Mouse (Mus musculus) NIH3T3 (cell line): Measurements from ENCODE around the gene Pcsk4.

ENCODE experiments used
- DNase-seq: peaks from one replicate; pipeline ENCODE4 v3.0.0-alpha.2; 2012; ENCODE audit warnings: low read depth

Pcsk4 gene

DNA sequence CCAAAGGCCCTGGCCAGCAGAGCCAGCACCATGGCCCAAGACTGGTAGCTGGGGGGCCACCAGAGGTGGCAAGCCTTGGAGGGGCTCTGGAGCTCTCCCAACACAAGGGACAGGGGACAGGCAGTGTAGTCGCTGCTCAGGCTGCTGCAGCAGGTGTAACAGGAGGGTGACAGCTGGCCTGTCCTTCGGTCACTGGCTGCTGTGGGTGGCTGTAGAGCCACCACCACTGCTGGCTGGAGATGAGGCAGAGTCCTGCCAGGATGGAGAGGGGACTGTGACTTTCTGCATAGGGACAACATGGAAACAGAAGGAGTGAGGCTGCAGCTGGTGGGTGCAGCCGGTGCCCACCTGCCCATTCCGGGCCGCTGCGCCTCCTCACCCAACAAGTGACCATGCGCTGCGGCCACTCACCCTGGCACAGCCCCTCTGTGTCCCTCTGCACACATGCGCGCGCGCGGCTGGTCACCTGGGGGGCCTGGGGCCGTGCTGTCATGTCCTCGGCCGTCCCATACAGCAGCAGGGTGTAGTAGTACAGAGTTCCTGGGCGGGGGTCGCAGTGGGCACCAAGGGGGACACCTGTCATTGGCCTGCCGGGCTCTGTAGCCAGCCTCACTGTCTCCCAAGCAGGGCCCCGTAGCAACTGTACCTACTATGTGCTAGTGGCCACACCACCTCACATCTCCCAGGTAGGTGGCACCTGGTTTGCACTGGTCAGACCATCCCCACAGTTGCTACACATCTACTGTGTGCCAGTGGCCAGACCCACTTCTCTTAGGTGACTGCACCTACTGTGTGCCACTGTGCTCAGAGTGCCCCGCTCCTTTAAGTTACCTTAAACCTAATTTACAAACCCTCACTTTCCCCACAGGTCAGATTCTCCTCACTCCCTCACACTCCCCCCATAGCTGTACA lies 7.4 kb downstream of the Pcsk4 start:
- no peak for DNase-seq

DNA sequence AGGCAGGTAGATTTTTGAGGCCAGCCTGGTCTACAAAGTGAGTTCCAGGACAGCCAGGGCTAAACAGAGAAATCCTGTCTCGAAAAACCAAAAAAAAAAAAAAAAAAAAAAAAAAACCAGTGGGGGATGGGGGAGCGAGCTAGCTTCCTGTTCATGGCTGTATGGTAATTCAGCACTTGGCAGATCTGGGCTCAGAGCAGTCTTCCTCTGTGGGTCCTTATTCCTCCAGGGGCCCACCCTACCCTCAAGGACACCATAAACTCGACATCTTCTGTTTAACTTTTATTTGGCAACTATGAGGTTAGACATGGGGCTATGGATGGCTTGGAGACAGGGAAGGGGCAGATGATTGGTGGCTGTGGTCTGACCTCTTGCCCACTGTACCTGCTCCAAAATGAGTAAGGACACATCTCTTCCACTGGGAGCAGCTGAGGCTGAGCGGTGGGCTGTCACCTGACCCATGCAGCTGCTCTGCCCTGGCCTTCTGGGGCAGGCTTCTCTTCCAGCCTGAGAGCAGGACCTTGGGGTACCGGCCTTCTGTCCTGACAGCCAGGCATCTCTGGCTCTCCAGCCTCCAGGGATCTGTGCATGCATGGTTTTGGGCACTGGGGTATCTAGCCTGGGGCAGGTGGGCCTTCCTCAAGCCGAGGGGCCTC lies 8.2 kb downstream of the Pcsk4 start:
- DNase-seq, result no peak

GRCm38 (mm10) chr10:80320340-80320760 lies 8.9 kb downstream of the Pcsk4 start, which contains the start of gene 2310011J03Rik:
Gene 2310011J03Rik (minus strand): TSS chr10:80320537.
- DNase-seq, result peak; percentile 96

GRCm38 (mm10) chr10:80317011-80317410 lies 12.3 kb downstream of the Pcsk4 start:
- DNase-seq, result no peak

GRCm38 (mm10) chr10:80316359-80316781 lies 12.9 kb downstream of the Pcsk4 start:
- no peak for DNase-seq

DNA sequence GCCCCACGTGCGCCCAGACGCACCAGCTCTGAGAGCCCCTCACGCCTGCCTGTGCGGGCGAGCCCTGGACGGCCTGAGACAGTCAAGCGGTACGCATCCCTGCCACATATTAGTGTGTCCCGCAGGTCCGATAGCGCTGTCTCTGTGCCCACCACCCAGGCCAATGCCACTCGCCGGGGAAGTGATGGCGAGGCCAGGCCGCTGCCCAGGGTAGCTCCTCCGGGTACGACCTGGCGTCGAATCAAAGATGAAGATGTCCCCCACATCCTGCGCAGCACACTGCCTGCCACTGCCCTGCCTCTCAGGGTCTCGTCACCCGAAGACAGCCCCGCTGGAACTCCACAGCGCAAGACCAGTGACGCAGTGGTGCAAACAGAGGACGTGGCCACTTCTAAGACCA lies 14.0 kb downstream of the Pcsk4 start:
- DNase-seq, result no peak

- no peak for DNase-seq
These were observed 14.8 kb downstream of the Pcsk4 start for GRCm38 (mm10) chr10:80314494-80315001.

DNA sequence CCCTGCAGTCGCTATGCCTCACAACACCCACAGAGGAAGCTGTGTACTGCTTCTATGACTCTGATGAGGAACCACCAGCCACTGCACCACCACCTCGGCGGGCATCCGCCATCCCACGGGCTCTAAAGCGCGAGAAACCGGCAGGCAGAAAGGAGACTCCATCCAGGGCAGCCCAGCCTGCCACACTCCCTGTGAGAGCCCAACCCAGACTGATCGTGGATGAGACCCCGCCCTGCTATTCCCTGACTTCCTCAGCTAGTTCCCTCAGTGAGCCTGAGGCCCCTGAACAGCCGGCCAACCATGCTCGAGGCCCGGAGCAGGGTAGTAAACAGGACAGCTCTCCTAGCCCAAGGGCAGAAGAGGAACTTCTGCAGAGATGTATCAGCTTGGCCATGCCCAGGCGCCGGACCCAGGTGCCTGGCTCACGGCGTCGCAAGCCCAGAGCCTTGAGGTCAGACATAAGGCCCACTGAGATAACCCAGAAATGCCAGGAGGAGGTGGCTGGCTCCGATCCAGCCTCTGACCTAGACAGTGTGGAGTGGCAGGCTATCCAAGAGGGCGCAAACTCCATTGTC lies 15.6 kb downstream of the Pcsk4 start:
- no peak for DNase-seq

- no peak for DNase-seq
These were observed 16.5 kb downstream of the Pcsk4 start for GRCm38 (mm10) chr10:80312586-80313504.

GRCm38 (mm10) chr10:80311560-80311959 lies 17.7 kb downstream of the Pcsk4 start:
- no peak for DNase-seq

DNA sequence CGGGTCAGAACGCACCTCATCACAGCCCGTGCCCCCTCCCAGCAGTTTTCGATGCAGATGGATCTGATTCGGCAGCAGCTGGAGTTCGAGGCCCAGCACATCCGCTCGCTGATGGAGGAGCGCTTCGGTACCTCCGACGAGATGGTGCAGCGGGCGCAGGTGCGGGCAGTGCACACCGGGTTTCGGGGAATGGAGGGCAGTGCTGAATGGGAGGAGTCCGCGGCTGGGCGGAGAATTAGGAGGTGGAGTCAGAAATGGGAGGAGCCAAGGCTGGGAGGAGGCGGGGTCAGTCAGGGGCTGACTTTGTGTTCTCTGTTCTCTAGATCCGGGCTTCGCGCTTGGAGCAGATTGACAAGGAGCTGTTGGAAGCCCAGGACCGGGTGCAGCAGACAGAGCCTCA lies 24.4 kb downstream of the Pcsk4 start:
- no peak for DNase-seq

GRCm38 (mm10) chr10:80304458-80304857 lies 24.8 kb downstream of the Pcsk4 start:
- DNase-seq, result no peak

DNA sequence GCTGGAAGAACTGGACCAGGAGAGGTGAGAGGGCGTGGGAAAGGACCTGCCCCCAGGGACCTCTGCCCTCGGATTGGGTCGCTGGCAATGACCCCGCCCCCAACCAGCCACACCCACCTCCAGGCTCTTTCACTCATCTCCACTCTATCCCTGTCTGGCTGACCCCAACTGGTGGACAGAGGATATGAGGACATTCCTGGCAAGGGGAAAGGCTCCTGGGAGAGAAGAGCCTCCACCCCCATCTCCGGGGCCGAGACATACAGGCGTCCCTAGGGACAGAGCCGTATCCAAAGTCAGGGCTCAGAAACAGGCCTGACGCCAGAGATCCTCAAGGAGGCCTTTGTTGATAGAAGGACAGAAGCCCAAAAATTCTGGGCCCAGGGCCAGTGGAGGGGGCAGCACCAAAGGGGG lies 26.8 kb downstream of the Pcsk4 start:
- DNase-seq, result peak; percentile 46

DNA sequence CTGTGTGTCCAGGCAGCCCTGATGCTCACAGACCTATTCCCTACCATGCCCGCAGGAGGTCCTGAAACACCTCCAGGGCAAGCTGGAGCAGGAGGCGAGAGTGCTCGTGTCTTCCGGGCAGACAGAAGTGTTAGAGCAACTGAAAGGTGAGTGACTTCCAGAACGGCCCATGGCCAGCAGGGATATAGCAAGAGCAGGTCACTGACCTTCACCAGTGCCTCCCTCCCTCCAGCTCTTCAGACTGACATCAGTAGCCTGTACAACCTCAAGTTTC lies 27.3 kb downstream of the Pcsk4 start:
- DNase-seq, result no peak

DNA sequence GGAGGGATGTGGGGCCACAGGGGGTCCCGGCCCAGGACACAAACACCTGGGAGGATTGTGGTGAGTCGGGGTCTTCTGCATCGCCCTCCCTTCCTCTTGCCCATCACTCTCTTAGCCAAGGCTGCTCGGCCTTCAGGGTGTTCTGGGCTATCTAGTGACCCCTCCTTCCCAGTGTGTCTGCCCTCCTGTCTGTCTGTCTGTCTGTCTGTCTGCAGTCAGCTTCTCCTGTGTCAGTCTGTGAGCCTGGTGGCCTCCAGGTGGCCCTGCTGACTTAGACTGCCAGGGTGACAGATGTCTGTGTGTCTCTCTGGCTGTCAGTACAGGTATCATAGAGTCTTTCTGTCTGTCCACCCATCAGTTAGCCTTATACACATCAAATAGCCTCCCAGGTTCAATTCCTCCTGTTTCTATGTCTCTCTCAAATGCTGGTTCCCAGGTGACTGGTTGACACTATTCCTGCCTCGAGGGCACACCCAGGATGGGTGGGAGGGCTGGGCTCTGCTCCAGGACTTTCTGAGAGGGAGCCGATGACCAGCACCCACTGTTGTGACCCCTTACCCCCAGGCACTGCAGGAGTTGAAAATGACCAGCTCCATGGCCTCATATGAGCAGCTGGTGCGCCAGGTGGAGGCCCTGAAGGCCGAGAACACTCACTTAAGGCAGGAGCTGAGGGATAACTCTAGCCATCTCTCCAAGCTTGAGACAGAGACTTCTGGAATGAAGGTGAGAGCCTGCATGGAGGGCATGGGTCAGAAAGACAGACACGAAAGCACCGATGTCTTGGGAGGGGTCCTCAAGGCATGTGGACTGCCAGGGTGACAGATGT lies 27.8 kb downstream of the Pcsk4 start:
- DNase-seq, result no peak

DNA sequence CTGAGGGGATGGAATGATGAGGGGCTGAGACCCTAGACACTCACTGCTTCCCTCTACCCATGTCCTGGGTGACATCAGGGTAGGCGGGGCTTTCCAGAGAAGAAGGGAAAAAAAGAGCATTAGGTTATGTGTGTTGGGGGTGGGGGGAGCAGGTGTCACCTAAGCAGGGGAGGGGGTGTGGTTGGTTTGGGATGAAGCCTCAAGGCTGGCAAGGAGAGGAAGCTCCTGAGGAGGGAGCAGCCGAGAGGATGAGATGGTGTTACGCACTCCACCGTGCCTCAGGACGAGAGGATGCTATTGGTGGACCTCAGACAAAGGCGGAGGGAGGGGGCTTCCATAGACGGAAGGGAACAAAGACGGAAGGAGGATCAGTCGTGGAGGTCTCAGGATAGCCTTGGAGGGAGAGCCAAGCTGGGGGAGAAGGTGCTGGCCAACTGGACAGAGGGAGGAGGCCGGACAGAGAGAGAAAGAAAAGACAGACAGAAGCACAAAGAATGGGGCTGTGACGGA lies 28.6 kb downstream of the Pcsk4 start:
- DNase-seq, result no peak

GRCm38 (mm10) chr10:80299824-80300223 lies 29.5 kb downstream of the Pcsk4 start:
- DNase-seq, result no peak

- DNase-seq, result no peak
These were observed 30.0 kb downstream of the Pcsk4 start for GRCm38 (mm10) chr10:80299301-80299700.

GRCm38 (mm10) chr10:80298571-80299281 lies 30.6 kb downstream of the Pcsk4 start:
- DNase-seq, result no peak

GRCm38 (mm10) chr10:80297526-80298133 lies 31.7 kb downstream of the Pcsk4 start:
- DNase-seq, result no peak
